Comparison of ENCODE assay signal across 8 mouse cellular contexts in the genomic region with DNA sequence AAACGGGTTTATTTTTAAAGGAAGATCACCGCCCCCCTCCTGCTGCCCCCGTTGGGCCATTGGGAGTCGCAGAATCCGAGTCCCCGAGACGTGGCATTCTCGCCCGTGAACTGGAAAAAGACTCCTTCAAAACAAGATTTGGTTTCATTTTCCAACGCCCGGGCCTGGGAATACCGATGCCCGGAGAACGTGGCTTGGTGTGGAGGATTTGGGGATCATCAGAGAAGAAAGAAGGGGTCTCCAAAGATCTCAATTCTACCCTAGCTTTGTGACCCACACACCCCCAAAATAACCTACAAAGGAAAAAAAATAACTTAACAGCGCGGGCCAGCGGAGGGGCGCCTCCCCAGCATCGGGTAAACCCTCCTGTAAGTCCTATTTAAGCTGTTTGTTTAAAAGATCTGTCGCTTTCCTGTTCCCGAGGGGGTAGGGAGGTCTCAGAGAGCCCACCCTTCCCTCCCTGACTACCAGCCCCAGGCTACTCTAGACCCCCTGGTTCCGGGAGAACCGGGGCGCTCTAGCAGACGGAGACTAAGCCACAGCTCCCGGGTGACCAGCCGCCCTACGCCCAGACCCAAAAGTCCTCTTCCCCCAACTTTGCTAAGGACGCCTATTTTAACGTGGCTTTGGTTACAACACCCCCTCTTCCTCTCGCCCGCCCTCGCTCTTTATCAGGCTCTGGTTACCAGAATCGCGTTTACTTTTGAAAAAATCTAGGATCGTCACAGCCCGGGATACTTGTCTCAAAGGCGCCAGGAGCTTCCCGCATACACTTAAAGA. TPM values are rescaled to one million over a fixed set of nuclear protein-coding genes. Genes with fewer than 3 reads are reported as not detected.
A peak's percentile ranks its signal among the peaks of the same experiment; 100 is the strongest.
DNase-seq lines count a peak whose midpoint lies in the region; ATAC-seq lines count a peak whose summit lies in the region.

No protein-coding gene starts in this region.

- H3K27me3 ChIP-seq in embryonic facial prominence, embryonic 11.5 days (ENCODE audit: control insufficient read depth, insufficient read depth, low read length), result no peaks in the 10 kb centered on the region
- H3K27me3 ChIP-seq in heart, embryonic 13.5 days (replicated peaks), result no peaks in the 10 kb centered on the region
- H3K27me3 ChIP-seq in kidney, embryonic 15.5 days, result no peaks in the 10 kb centered on the region
- peaks cover 99% of the 10 kb centered on the region for H3K27me3 ChIP-seq in liver, embryonic 16.5 days (ENCODE audit: control insufficient read depth, insufficient read depth, low read depth, low read length)
- no peaks in the 10 kb centered on the region for H3K27me3 ChIP-seq in neural tube, embryonic 13.5 days

- under 1% methylated on average over 39 of the region's 39 CpGs for WGBS in embryonic facial prominence, embryonic 11.5 days
- under 1% methylated on average over 39 of the region's 39 CpGs for WGBS in heart, embryonic 13.5 days
- 0% methylated on average over 39 of the region's 39 CpGs for WGBS in kidney, embryonic 15.5 days
- WGBS in liver, embryonic 16.5 days (ENCODE audit: insufficient replicate concordance), result under 1% methylated on average over 39 of the region's 39 CpGs
- under 1% methylated on average over 39 of the region's 39 CpGs for WGBS in neural tube, embryonic 13.5 days

- peaks cover 22% of the 10 kb centered on the region for H3K4me1 ChIP-seq in embryonic facial prominence, embryonic 11.5 days (ENCODE audit: control insufficient read depth, insufficient read depth, low read length)
- peaks cover 26% of the 10 kb centered on the region for H3K4me1 ChIP-seq in heart, embryonic 13.5 days
- peaks cover 26% of the 10 kb centered on the region for H3K4me1 ChIP-seq in kidney, embryonic 15.5 days
- H3K4me1 ChIP-seq in liver, embryonic 16.5 days (ENCODE audit: control insufficient read depth, low read depth, low read length), result peaks cover 20% of the 10 kb centered on the region
- peaks cover 23% of the 10 kb centered on the region for H3K4me1 ChIP-seq in neural tube, embryonic 13.5 days (replicated peaks)

- H3K4me3 ChIP-seq in embryonic facial prominence, embryonic 11.5 days (ENCODE audit: low read depth, low read length), result peak overlapping the region; percentile 98
- H3K4me3 ChIP-seq in heart, embryonic 13.5 days, result peak overlapping the region; percentile 94
- peak overlapping the region; percentile 95 for H3K4me3 ChIP-seq in kidney, embryonic 15.5 days (replicated peaks)
- H3K4me3 ChIP-seq in liver, embryonic 16.5 days (ENCODE audit: low read depth, low read length), result peak overlapping the region; percentile 66
- H3K4me3 ChIP-seq in neural tube, embryonic 13.5 days, result peak overlapping the region; percentile 97

- H3K36me3 ChIP-seq in embryonic facial prominence, embryonic 11.5 days (replicated peaks; ENCODE audit: control insufficient read depth, insufficient read depth, low read depth, low read length), result peaks cover 2% of the 10 kb centered on the region
- H3K36me3 ChIP-seq in heart, embryonic 13.5 days, result 0 out of 2 replicates have a peak, but pooled peaks cover 10% of the 10 kb centered on the region
- H3K36me3 ChIP-seq in kidney, embryonic 15.5 days, result peaks cover 10% of the 10 kb centered on the region
- no peaks in the 10 kb centered on the region for H3K36me3 ChIP-seq in liver, embryonic 16.5 days (ENCODE audit: control insufficient read depth, insufficient read depth)
- H3K36me3 ChIP-seq in neural tube, embryonic 13.5 days, result peaks cover 10% of the 10 kb centered on the region; the same call in 1 of the 2 replicates

- DNase-seq in 3134 (ENCODE audit: extremely low read depth, insufficient read length, low spot score), result peak; percentile 72
- DNase-seq in embryonic facial prominence, embryonic 11.5 days (ENCODE audit: low spot score), result peak; percentile 65
- DNase-seq in T-cell, adult 2 months (ENCODE audit: low spot score), result no peak

- H3K27ac ChIP-seq in embryonic facial prominence, embryonic 11.5 days (replicated peaks; ENCODE audit: low read depth, low read length), result peak overlapping the region; percentile 100
- H3K27ac ChIP-seq in heart, embryonic 13.5 days (replicated peaks), result peak overlapping the region; percentile 100
- peak overlapping the region; percentile 100 for H3K27ac ChIP-seq in kidney, embryonic 15.5 days
- H3K27ac ChIP-seq in liver, embryonic 16.5 days (ENCODE audit: low read length), result peak overlapping the region; percentile 90
- H3K27ac ChIP-seq in neural tube, embryonic 13.5 days (replicated peaks), result peak overlapping the region; percentile 100

- H3K9ac ChIP-seq in embryonic facial prominence, embryonic 11.5 days (replicated peaks; ENCODE audit: low read length), result peak overlapping the region; percentile 100
- peak overlapping the region; percentile 100 for H3K9ac ChIP-seq in heart, embryonic 13.5 days
- peak overlapping the region; percentile 99 for H3K9ac ChIP-seq in kidney, embryonic 15.5 days
- H3K9ac ChIP-seq in liver, embryonic 16.5 days (ENCODE audit: low read depth, low read length), result peak overlapping the region; percentile 67
- peak overlapping the region; percentile 99 for H3K9ac ChIP-seq in neural tube, embryonic 13.5 days

- H3K4me2 ChIP-seq in embryonic facial prominence, embryonic 11.5 days (ENCODE audit: low read depth, low read length), result peak overlapping the region; percentile 93
- H3K4me2 ChIP-seq in heart, embryonic 13.5 days, result peak overlapping the region; percentile 92
- H3K4me2 ChIP-seq in kidney, embryonic 15.5 days, result peak overlapping the region; percentile 80
- H3K4me2 ChIP-seq in liver, embryonic 16.5 days (ENCODE audit: low read depth, low read length), result peak overlapping the region; percentile 68
- H3K4me2 ChIP-seq in neural tube, embryonic 13.5 days, result peak overlapping the region; percentile 99

- peak; percentile 3 for ATAC-seq in activated CD4-positive, CD25-positive, alpha-beta regulatory T cell, adult 4 months
- ATAC-seq in embryonic facial prominence, embryonic 11.5 days (replicated peaks; ENCODE audit: insufficient number of reproducible peaks, low FRiP score, low TSS enrichment, low read depth), result no peak
- no peak for ATAC-seq in heart, embryonic 13.5 days (ENCODE audit: extremely low read depth, insufficient number of reproducible peaks, low FRiP score, low TSS enrichment)
- ATAC-seq in kidney, embryonic 15.5 days (replicated peaks; ENCODE audit: low FRiP score), result no peak
- ATAC-seq in liver, embryonic 16.5 days (ENCODE audit: low read depth), result no peak
- ATAC-seq in neural tube, embryonic 13.5 days (ENCODE audit: low read depth), result no peak

- no peaks in the 10 kb centered on the region for H3K9me3 ChIP-seq in embryonic facial prominence, embryonic 11.5 days (replicated peaks; ENCODE audit: control insufficient read depth, low read length)
- no peaks in the 10 kb centered on the region for H3K9me3 ChIP-seq in heart, embryonic 13.5 days
- H3K9me3 ChIP-seq in kidney, embryonic 15.5 days (replicated peaks), result no peaks in the 10 kb centered on the region
- H3K9me3 ChIP-seq in liver, embryonic 16.5 days (replicated peaks; ENCODE audit: control insufficient read depth, low read length), result no peaks in the 10 kb centered on the region
- H3K9me3 ChIP-seq in neural tube, embryonic 13.5 days, result no peaks in the 10 kb centered on the region

RNA-seq across cellular contexts. Expression of a gene that starts 1.2 kb away (rescaled TPM):
- polyA plus RNA-seq in activated CD4-positive, CD25-positive, alpha-beta regulatory T cell, adult 4 months (2017; shearing (Covaris generic)), result 1 to 10 TPM; 4.1 to 4.3 TPM
- polyA plus RNA-seq in embryonic facial prominence, embryonic 11.5 days (2014; fragmentation: Nextera tagmentation; extraction: Ambion mirVana), result 26.4 and 31.0 TPM in 2 replicates
- polyA plus RNA-seq in heart, embryonic 13.5 days (2015; fragmentation: Nextera tagmentation; extraction: Ambion mirVana), result 15.9 and 18.6 TPM in 2 replicates
- polyA plus RNA-seq in kidney, embryonic 15.5 days (2015; fragmentation: Nextera tagmentation; extraction: Ambion mirVana), result 21.6 and 28.1 TPM in 2 replicates
- 2.6 and 3.4 TPM in 2 replicates for polyA plus RNA-seq in liver, embryonic 16.5 days (2015; fragmentation: Nextera tagmentation; extraction: Ambion mirVana)
- 30.3 and 31.1 TPM in 2 replicates for polyA plus RNA-seq in neural tube, embryonic 13.5 days (2015; fragmentation: Nextera tagmentation; extraction: Ambion mirVana)
